Mouse (Mus musculus) megakaryocyte, embryonic 14.5 days (primary cell): ENCODE results near the gene Fam129a. TPM values are rescaled to one million over a fixed set of nuclear protein-coding genes. Genes with fewer than 3 reads are reported as not detected.

Experiments
- H3K27me3 ChIP-seq: replicated peaks from 2 replicates; pipeline ENCODE3; 2012; ENCODE audit warnings: inconsistent platforms
- H3K36me3 ChIP-seq: replicated peaks from 2 replicates; pipeline ENCODE3; 2012; ENCODE audit warnings: low read length, inconsistent platforms, mixed read lengths
- H3K4me1 ChIP-seq: 2 replicates; pipeline ENCODE4 v1.6.1; 2012; ENCODE audit warnings: inconsistent platforms
- H3K4me3 ChIP-seq: replicated peaks from 2 replicates; pipeline ENCODE3; 2012; ENCODE audit warnings: moderate library complexity, mild to moderate bottlenecking, inconsistent platforms
- H3K9me3 ChIP-seq: 2 replicates; pipeline ENCODE4 v1.6.1; 2012; ENCODE audit warnings: inconsistent platforms
- FLI1 ChIP-seq: IDR thresholded peaks from 2 replicates; pipeline ENCODE4 v1.6.1; 2012; ENCODE audit warnings: low read length, inconsistent platforms, mixed read lengths
- GATA1 ChIP-seq: IDR thresholded peaks from 3 replicates; pipeline ENCODE4 v1.6.1; 2012; ENCODE audit warnings: mixed read lengths, low read length, inconsistent platforms, borderline replicate concordance
- polyA plus RNA-seq: library from polyadenylated mRNA; stranded (reverse); fragments of >175 nt; gene quantifications from 2 replicates; pipeline ENCODE4 v1.2.3, GENCODE M21; 2012; ENCODE audit warnings: low replicate concordance; ENCODE audit not compliant: insufficient read depth

The Fam129a gene
- polyA plus RNA-seq, 1 experiment = 1.0 TPM

GRCm38 (mm10) chr1:151709734-151710022, 138.7 kb downstream of the Fam129a start:
- Histone ChIP-seq H3K36me3 (no peaks in the 10 kb centered on the region), H3K4me1 (peaks cover 18% of the 10 kb centered on the region), H3K27me3 (peaks cover 9% of the 10 kb centered on the region), H3K9me3 (no peaks in the 10 kb centered on the region), H3K4me3 (no peak overlapping the region)
- TF ChIP-seq FLI1 = no peak
- no peak for TF ChIP-seq GATA1

- Histone ChIP-seq H3K36me3 (no peaks in the 10 kb centered on the region), H3K27me3 (peaks cover 4% of the 10 kb centered on the region)
Observed at GRCm38 (mm10) chr1:151710424-151711055, 139.6 kb downstream of the Fam129a start.

GRCm38 (mm10) chr1:151711062-151711461, 140.1 kb downstream of the Fam129a start:
- peaks cover 14% of the 10 kb centered on the region for H3K4me1 ChIP-seq
- no peaks in the 10 kb centered on the region for H3K36me3 ChIP-seq
- peaks cover 3% of the 10 kb centered on the region for H3K27me3 ChIP-seq
- TF ChIP-seq FLI1 (no peak), GATA1 (no peak)
- H3K9me3 ChIP-seq = no peaks in the 10 kb centered on the region
- no peak overlapping the region for H3K4me3 ChIP-seq

More at GRCm38 (mm10) chr1:151710424-151711055, 139.6 kb downstream of the Fam129a start:
- Histone ChIP-seq H3K9me3 (no peaks in the 10 kb centered on the region), H3K4me1 (peaks cover 19% of the 10 kb centered on the region), H3K4me3 (no peak overlapping the region)
- TF ChIP-seq GATA1 (no peak), FLI1 (no peak)

- no peak overlapping the region for H3K4me3 ChIP-seq
- peaks cover 2% of the 10 kb centered on the region for H3K27me3 ChIP-seq
- no peaks in the 10 kb centered on the region for H3K9me3 ChIP-seq
- peaks cover 12% of the 10 kb centered on the region for H3K4me1 ChIP-seq
- TF ChIP-seq GATA1 = no peak
- no peak for TF ChIP-seq FLI1
- peaks cover under 1% of the 10 kb centered on the region for H3K36me3 ChIP-seq
Observed at GRCm38 (mm10) chr1:151712664-151713063, 141.7 kb downstream of the Fam129a start.

GRCm38 (mm10) chr1:151713622-151714021, 142.6 kb downstream of the Fam129a start:
- Histone ChIP-seq H3K4me3 (no peak overlapping the region), H3K9me3 (no peaks in the 10 kb centered on the region), H3K27me3 (peaks cover 5% of the 10 kb centered on the region), H3K36me3 (peaks cover 4% of the 10 kb centered on the region), H3K4me1 (peaks cover 14% of the 10 kb centered on the region)
- no peak for TF ChIP-seq GATA1
- no peak for TF ChIP-seq FLI1

GRCm38 (mm10) chr1:151716024-151716710, 145.2 kb downstream of the Fam129a start:
- Histone ChIP-seq H3K9me3 (no peaks in the 10 kb centered on the region), H3K4me3 (no peak overlapping the region), H3K27me3 (peaks cover 9% of the 10 kb centered on the region), H3K36me3 (peaks cover 4% of the 10 kb centered on the region), H3K4me1 (peaks cover 21% of the 10 kb centered on the region)
- TF ChIP-seq GATA1 (no peak), FLI1 (no peak)

GRCm38 (mm10) chr1:151717624-151718023, 146.6 kb downstream of the Fam129a start:
- peaks cover 21% of the 10 kb centered on the region for H3K4me1 ChIP-seq
- peaks cover 13% of the 10 kb centered on the region for H3K27me3 ChIP-seq
- H3K36me3 ChIP-seq = peaks cover 4% of the 10 kb centered on the region
- H3K9me3 ChIP-seq = no peaks in the 10 kb centered on the region
- TF ChIP-seq GATA1 = no peak
- TF ChIP-seq FLI1 = no peak
- H3K4me3 ChIP-seq = no peak overlapping the region

- H3K4me3 ChIP-seq = no peak overlapping the region
- no peaks in the 10 kb centered on the region for H3K9me3 ChIP-seq
- TF ChIP-seq GATA1 = no peak
- TF ChIP-seq FLI1 = no peak
- peaks cover 4% of the 10 kb centered on the region for H3K36me3 ChIP-seq
- peaks cover 18% of the 10 kb centered on the region for H3K27me3 ChIP-seq
- H3K4me1 ChIP-seq = peaks cover 21% of the 10 kb centered on the region
Observed at GRCm38 (mm10) chr1:151718575-151718974, 147.6 kb downstream of the Fam129a start.

GRCm38 (mm10) chr1:151719911-151720310, 148.9 kb downstream of the Fam129a start:
- TF ChIP-seq FLI1 (no peak), GATA1 (no peak)
- no peak overlapping the region for H3K4me3 ChIP-seq
- H3K27me3 ChIP-seq = peaks cover 18% of the 10 kb centered on the region
- H3K4me1 ChIP-seq = peaks cover 14% of the 10 kb centered on the region
- H3K36me3 ChIP-seq = peaks cover 4% of the 10 kb centered on the region
- H3K9me3 ChIP-seq = no peaks in the 10 kb centered on the region

- peaks cover 18% of the 10 kb centered on the region for H3K27me3 ChIP-seq
Observed at GRCm38 (mm10) chr1:151720566-151720965, 149.6 kb downstream of the Fam129a start.

More at GRCm38 (mm10) chr1:151720566-151720965, 149.6 kb downstream of the Fam129a start:
- no peaks in the 10 kb centered on the region for H3K9me3 ChIP-seq
- peaks cover 4% of the 10 kb centered on the region for H3K36me3 ChIP-seq
- H3K4me3 ChIP-seq = no peak overlapping the region
- H3K4me1 ChIP-seq = peaks cover 18% of the 10 kb centered on the region
- no peak for TF ChIP-seq GATA1
- TF ChIP-seq FLI1 = no peak
